Mouse (Mus musculus): ENCODE measurements around the gene Gm17657.

GRCm38 (mm10) chr17:29498028-29498427 is 51.4 kb downstream of the Gm17657 start:
- TF ChIP-seq CTCF (IDR thresholded peaks at IDR 0.05; ENCODE audit: low read depth, low read length) = no peak
- TF ChIP-seq POLR2A (IDR thresholded peaks at IDR 0.05; ENCODE audit: insufficient read depth, low read length) = no peak
- TF ChIP-seq EP300 (IDR thresholded peaks at IDR 0.05; ENCODE audit: insufficient read depth, low read depth, low read length) = no peak

Data from ES-Bruce4 (cell line).